Mouse (Mus musculus) lung, adult 2 months (tissue): ENCODE measurements around the gene Itgam.

Experiments used
- CTCF ChIP-seq: fragments of 200-500 bp; IDR thresholded peaks from 2 replicates; pipeline ENCODE4 v1.5.1; 2011; ENCODE audit warnings: mild to moderate bottlenecking, low read length, control low read depth; ENCODE audit not compliant: insufficient read depth
- POLR2A ChIP-seq: fragments of 200-500 bp; IDR thresholded peaks from 2 replicates; pipeline ENCODE4 v1.6.1; 2011; ENCODE audit warnings: low read depth, mild to moderate bottlenecking, control low read depth, low read length, borderline replicate concordance; ENCODE audit errors: extremely low read depth

DNA sequence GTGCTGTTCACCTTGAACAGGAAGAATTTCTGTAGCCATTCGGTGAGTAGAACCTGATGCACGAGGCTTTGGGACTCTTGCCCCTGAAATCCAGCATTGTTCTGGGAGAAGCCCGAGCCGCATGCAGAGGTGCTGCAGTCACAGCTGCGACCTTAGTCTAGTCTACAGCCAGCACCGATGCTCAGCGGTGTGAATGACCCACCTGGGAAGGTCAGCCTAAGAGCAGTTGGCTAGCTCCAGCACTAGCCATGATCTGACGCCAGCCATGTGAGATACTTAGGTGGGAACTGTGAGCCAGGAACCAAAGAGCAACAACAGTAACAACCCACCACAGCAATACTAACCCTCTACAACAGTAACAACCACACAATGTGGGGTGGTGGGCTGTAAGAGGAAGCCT lies 4.6 kb upstream of the Itgam start:
- TF ChIP-seq POLR2A = no peak
- TF ChIP-seq CTCF = no peak
